Mouse (Mus musculus) heart, postnatal 4 days (tissue): ENCODE measurements around the gene H2-M9. TPM values are rescaled to one million over a fixed set of nuclear protein-coding genes. Genes with fewer than 3 reads are reported as not detected.

ENCODE experiments used
- DNase-seq: peaks from one replicate; pipeline ENCODE4 v3.0.0; 2021
- total RNA-seq, 2 experiments: library from RNA; stranded (reverse); gene quantifications; 2 replicates each; pipeline ENCODE4 v1.2.3; 2021

H2-M9 gene
- not detected for total RNA-seq

- no peak for DNase-seq
Observed at GRCm38 (mm10) chr17:36642566-36642965, at the start of gene H2-M9. Gene H2-M9, minus strand, starts transcription at chr17:36642666.

GRCm38 (mm10) chr17:36672119-36672518 lies 29.7 kb upstream of the H2-M9 start, which contains the start of gene H2-M1:
Gene H2-M1, minus strand, starts transcription at chr17:36672219.
- DNase-seq = no peak

Other genes with a start within 250 kb of the H2-M9 start
- not detected for gene H2-M10.4, start 180.3 kb downstream of the H2-M9 start, total RNA-seq
- not detected for gene H2-M11, start 95.6 kb downstream of the H2-M9 start, total RNA-seq
- not detected for gene H2-M1, start 29.6 kb upstream of the H2-M9 start, total RNA-seq
- gene H2-M10.5, start 130.2 kb upstream of the H2-M9 start, total RNA-seq = not detected
- not detected for gene H2-M10.6, start 169.5 kb upstream of the H2-M9 start, total RNA-seq
- 10 to 100 TPM; 24.5 to 28.4 TPM for gene Trim26, start 194.5 kb upstream of the H2-M9 start, total RNA-seq
- not detected for gene Trim15, start 224.5 kb upstream of the H2-M9 start, total RNA-seq
- gene Trim10, start 226.9 kb upstream of the H2-M9 start, total RNA-seq = 1 to 10 TPM in 1 of 2 experiments, under 1 TPM in 1; 0.57 to 1.8 TPM
- not detected for gene Trim40, start 247.5 kb upstream of the H2-M9 start, total RNA-seq